ENCODE assay signal across 12 mouse cellular contexts in genomic region chr10:74415949-74416348, GRCm38 (mm10).
"Had no signal": no experiment of that assay in that cellular context is flagged by ENCODE, and none has a peak within 500 bp of the region (broad histone marks: within the 10 kb centered on the region; RNA-seq: fewer than 3 reads in every experiment).

No protein-coding gene starts in this region.

- H3K36me3 ChIP-seq: liver, embryonic 13.5 days; midbrain, embryonic 12.5 days; midbrain, embryonic 15.5 days had no signal

- H3K4me3 ChIP-seq: liver, embryonic 13.5 days; midbrain, embryonic 12.5 days; midbrain, embryonic 15.5 days had no signal

- H3K27ac ChIP-seq: liver, embryonic 13.5 days; midbrain, embryonic 12.5 days; midbrain, embryonic 15.5 days had no signal

- H3K9me3 ChIP-seq: liver, embryonic 13.5 days; midbrain, embryonic 12.5 days; midbrain, embryonic 15.5 days had no signal

- H3K4me2 ChIP-seq: liver, embryonic 13.5 days; midbrain, embryonic 12.5 days; midbrain, embryonic 15.5 days had no signal

- H3K4me1 ChIP-seq: liver, embryonic 13.5 days; midbrain, embryonic 12.5 days; midbrain, embryonic 15.5 days had no signal

- DNase-seq: kidney, adult 18-20 months; kidney, adult 9 months; kidney, postnatal 14 days; kidney, postnatal 4 days; liver, embryonic 13.5 days; lung, adult 2 months; lung, postnatal 14 days; lung, postnatal 4 days; thymus, adult 18-20 months; thymus, postnatal 36 days had no signal

- H3K27me3 ChIP-seq: liver, embryonic 13.5 days; midbrain, embryonic 12.5 days; midbrain, embryonic 15.5 days had no signal

- H3K9ac ChIP-seq: liver, embryonic 13.5 days; midbrain, embryonic 12.5 days; midbrain, embryonic 15.5 days had no signal

- ATAC-seq: midbrain, embryonic 15.5 days had no signal
